Mouse (Mus musculus) MEL (cell line): ENCODE measurements around the gene Cuzd1. TPM values are rescaled to one million over a fixed set of nuclear protein-coding genes. Genes with fewer than 3 reads are reported as not detected.

ENCODE experiments used
- DNase-seq: peaks from one replicate; pipeline ENCODE4 v3.0.0; 2011; ENCODE audit warnings: low read depth, low spot score
- H3K27ac ChIP-seq: 2 replicates; pipeline ENCODE4 v1.5.1; 2012; ENCODE audit warnings: low read depth, mild to moderate bottlenecking, control low read depth, low read length, moderate library complexity; ENCODE audit not compliant: control insufficient read depth
- H3K27me3 ChIP-seq, 2 experiments: fragments of 150-350 bp in 1 of 2; sonication (generic) in 1 of 2; 2 replicates each; pipeline ENCODE4 v1.6.1; 2012; ENCODE audit warnings: low read length in 2 of 2, mild to moderate bottlenecking in 2 of 2, improper control_type of control experiment in 1 of 2, moderate library complexity in 1 of 2; ENCODE audit not compliant: insufficient read depth in 2 of 2, control insufficient read depth in 1 of 2
- H3K36me3 ChIP-seq, 2 experiments: 2 replicates each; pipeline ENCODE4 v1.6.1; 2012 to 2014; ENCODE audit warnings: low read length in 2 of 2, improper control_type of control experiment in 1 of 2, inconsistent platforms in 1 of 2, mild to moderate bottlenecking in 1 of 2; ENCODE audit not compliant: insufficient read depth in 2 of 2, control insufficient read depth in 1 of 2
- H3K4me1 ChIP-seq, 2 experiments: fragments of 150-350 bp in 1 of 2; sonication (generic) in 1 of 2; 2 replicates each; pipeline ENCODE4 v1.6.1; 2012; ENCODE audit warnings: low read length in 2 of 2, improper control_type of control experiment in 1 of 2, mild to moderate bottlenecking in 1 of 2; ENCODE audit not compliant: insufficient read depth in 2 of 2, control insufficient read depth in 1 of 2
- H3K4me3 ChIP-seq, 2 experiments: fragments of 150-350 bp in 1 of 2; sonication (generic) in 1 of 2; 2 replicates each; pipeline ENCODE4 v1.5.1; 2012; ENCODE audit warnings: low read depth in 2 of 2, low read length in 2 of 2, mild to moderate bottlenecking in 2 of 2, moderate library complexity in 2 of 2, control low read depth in 1 of 2, improper control_type of control experiment in 1 of 2; ENCODE audit not compliant: control insufficient read depth in 1 of 2, insufficient read depth in 1 of 2
- H3K79me2 ChIP-seq: 2 replicates; pipeline ENCODE4 v1.6.1; 2012; ENCODE audit warnings: mild to moderate bottlenecking, low read length, moderate library complexity; ENCODE audit not compliant: control insufficient read depth, poor library complexity, insufficient read depth
- H3K9ac ChIP-seq: 2 replicates; pipeline ENCODE4 v1.6.1; 2012; ENCODE audit warnings: low read depth, mild to moderate bottlenecking, control low read depth, low read length, moderate library complexity; ENCODE audit not compliant: control insufficient read depth, poor library complexity, severe bottlenecking
- H3K9me3 ChIP-seq: fragments of 150-350 bp; sonication (generic); replicated peaks from 2 replicates; pipeline ENCODE4 v1.6.1; 2012; ENCODE audit warnings: mild to moderate bottlenecking, low read length, improper control_type of control experiment, moderate library complexity; ENCODE audit not compliant: insufficient read depth
- CHD1 ChIP-seq: IDR thresholded peaks from 2 replicates; pipeline ENCODE4 v1.6.1; 2012; ENCODE audit warnings: low read depth, mild to moderate bottlenecking, inconsistent platforms, low read length, improper control_type of control experiment
- CTCF ChIP-seq, 3 experiments: IDR thresholded peaks in 2 of 3; conservative IDR thresholded peaks in 1 of 3; 2 replicates each; pipeline ENCODE4 v1.5.1; 2011 to 2012; ENCODE audit warnings: low read length in 3 of 3, low read depth in 2 of 3, mild to moderate bottlenecking in 2 of 3, improper control_type of control experiment in 1 of 3, inconsistent platforms in 1 of 3, mixed read lengths in 1 of 3, moderate library complexity in 1 of 3; ENCODE audit not compliant: control insufficient read depth in 1 of 3, insufficient read depth in 1 of 3, poor library complexity in 1 of 3, severe bottlenecking in 1 of 3
- E2F4 ChIP-seq: IDR thresholded peaks from 2 replicates; pipeline ENCODE4 v1.6.1; 2011; ENCODE audit warnings: low read depth, low read length, improper control_type of control experiment, borderline replicate concordance
- EP300 ChIP-seq, 2 experiments: IDR thresholded peaks; 2 replicates each; pipeline ENCODE4 v1.6.1; 2011; ENCODE audit warnings: improper control_type of control experiment in 2 of 2, low read length in 2 of 2, low read depth in 1 of 2, mild to moderate bottlenecking in 1 of 2
- GABPA ChIP-seq: IDR thresholded peaks from 2 replicates; pipeline ENCODE4 v1.6.1; 2012; ENCODE audit warnings: low read depth, mild to moderate bottlenecking, inconsistent platforms, low read length, improper control_type of control experiment, moderate library complexity
- GATA1 ChIP-seq: IDR thresholded peaks from 2 replicates; pipeline ENCODE4 v1.6.1; 2011; ENCODE audit warnings: low read depth, low read length, improper control_type of control experiment
- JUND ChIP-seq: IDR thresholded peaks from 2 replicates; pipeline ENCODE4 v1.6.1; 2011; ENCODE audit warnings: low read depth, mild to moderate bottlenecking, improper control_type of control experiment, low read length
- KAT2A ChIP-seq: conservative IDR thresholded peaks from 2 replicates; pipeline ENCODE4 v1.6.1; 2012; ENCODE audit warnings: low read depth, low read length, improper control_type of control experiment, inconsistent platforms
- MAX ChIP-seq: IDR thresholded peaks from 2 replicates; pipeline ENCODE4 v1.6.1; 2011; ENCODE audit warnings: low read length, improper control_type of control experiment
- MAZ ChIP-seq: IDR thresholded peaks from 2 replicates; pipeline ENCODE4 v1.6.1; 2012; ENCODE audit warnings: low read depth, mild to moderate bottlenecking, inconsistent platforms, low read length, improper control_type of control experiment
- MEF2A ChIP-seq: IDR thresholded peaks from 2 replicates; pipeline ENCODE4 v1.6.1; 2014; ENCODE audit warnings: low read depth, mild to moderate bottlenecking, inconsistent platforms, low read length, improper control_type of control experiment; ENCODE audit not compliant: poor library complexity, insufficient replicate concordance, severe bottlenecking; ENCODE audit errors: extremely low read depth
- MXI1 ChIP-seq: IDR thresholded peaks from 2 replicates; pipeline ENCODE4 v1.6.1; 2011; ENCODE audit warnings: mild to moderate bottlenecking, low read depth, low read length, improper control_type of control experiment
- MYB ChIP-seq: IDR thresholded peaks from 2 replicates; pipeline ENCODE4 v1.6.1; 2011; ENCODE audit warnings: mild to moderate bottlenecking, low read depth, low read length, improper control_type of control experiment
- MYC ChIP-seq: IDR thresholded peaks from 2 replicates; pipeline ENCODE4 v1.6.1; 2011; ENCODE audit warnings: low read depth, mild to moderate bottlenecking, low read length, improper control_type of control experiment, moderate library complexity
- NELFE ChIP-seq: IDR thresholded peaks from 2 replicates; pipeline ENCODE4 v1.6.1; 2011; ENCODE audit warnings: low read depth, low read length, improper control_type of control experiment
- NRF1 ChIP-seq: IDR thresholded peaks from 2 replicates; pipeline ENCODE4 v1.6.1; 2014; ENCODE audit warnings: low read depth, mild to moderate bottlenecking, inconsistent platforms, low read length, improper control_type of control experiment, moderate library complexity; ENCODE audit not compliant: poor library complexity, insufficient read depth, severe bottlenecking
- POLR2AphosphoS5 ChIP-seq: IDR thresholded peaks from 2 replicates; pipeline ENCODE4 v1.6.1; 2012; ENCODE audit warnings: low read depth, borderline replicate concordance, mild to moderate bottlenecking, inconsistent platforms, low read length, moderate library complexity, mixed read lengths
- RAD21 ChIP-seq: IDR thresholded peaks from 2 replicates; pipeline ENCODE4 v1.6.1; 2011; ENCODE audit warnings: mild to moderate bottlenecking, low read depth, low read length, improper control_type of control experiment
- SIN3A ChIP-seq: IDR thresholded peaks from 2 replicates; pipeline ENCODE4 v1.6.1; 2012; ENCODE audit warnings: low read length, improper control_type of control experiment, inconsistent platforms
- SMC3 ChIP-seq: IDR thresholded peaks from 2 replicates; pipeline ENCODE4 v1.6.1; 2011; ENCODE audit warnings: low read depth, low read length, improper control_type of control experiment
- UBTF ChIP-seq: IDR thresholded peaks from 2 replicates; pipeline ENCODE4 v1.6.1; 2012; ENCODE audit warnings: low read depth, mild to moderate bottlenecking, inconsistent platforms, low read length, improper control_type of control experiment, moderate library complexity, borderline replicate concordance; ENCODE audit not compliant: insufficient read depth
- USF2 ChIP-seq, 2 experiments: IDR thresholded peaks; 2 replicates each; pipeline ENCODE4 v1.6.1; 2011 to 2012; ENCODE audit warnings: improper control_type of control experiment in 2 of 2, low read length in 2 of 2, borderline replicate concordance in 1 of 2, inconsistent platforms in 1 of 2, low read depth in 1 of 2, mild to moderate bottlenecking in 1 of 2; ENCODE audit not compliant: insufficient read depth in 1 of 2
- ZC3H11A ChIP-seq: IDR thresholded peaks from 2 replicates; pipeline ENCODE4 v1.6.1; 2012; ENCODE audit warnings: low read depth, mild to moderate bottlenecking, inconsistent platforms, low read length, improper control_type of control experiment
- ZKSCAN1 ChIP-seq: IDR thresholded peaks from 2 replicates; pipeline ENCODE4 v1.6.1; 2012; ENCODE audit warnings: low read depth, mild to moderate bottlenecking, inconsistent platforms, low read length, improper control_type of control experiment, moderate library complexity
- ZNF384 ChIP-seq: IDR thresholded peaks from 2 replicates; pipeline ENCODE4 v1.6.1; 2012; ENCODE audit warnings: low read depth, mild to moderate bottlenecking, inconsistent platforms, low read length, improper control_type of control experiment
- polyA plus RNA-seq, 2 experiments: library from polyadenylated mRNA; stranded (reverse) in 1 of 2; unstranded in 1 of 2; fragments of >175 nt in 1 of 2; fragments of >200 nt in 1 of 2; gene quantifications; 2 replicates each; pipeline versions ENCODE4 v1.2.1 to v1.2.4; 2012; ENCODE audit warnings: low replicate concordance in 2 of 2, low read depth in 1 of 2; ENCODE audit not compliant: insufficient read length in 2 of 2, insufficient read depth in 1 of 2, missing spikeins in 1 of 2
- total RNA-seq: library from RNA; depleted of rRNA; stranded (reverse); fragments of 300-350 nt; gene quantifications from 2 replicates; pipeline ENCODE4 v1.2.3, GENCODE M21; 2012; rRNA removed

Cuzd1 gene
- not detected in 2 replicates for total RNA-seq
- not detected for polyA plus RNA-seq

GRCm38 (mm10) chr7:131322192-131322591 lies at the start of gene Cuzd1:
Gene Cuzd1 (minus strand): TSS chr7:131322292.
- no peaks in the 10 kb centered on the region for H3K36me3 ChIP-seq
- no peak for TF ChIP-seq MAX
- no peak for TF ChIP-seq EP300 (IDR thresholded peaks at IDR 0.05; ENCODE audit: low read depth in 1 of 2, low read length in 2 of 2)
- no peak for TF ChIP-seq SIN3A
- no peak for TF ChIP-seq GABPA
- TF ChIP-seq USF2 (IDR thresholded peaks at IDR 0.05; ENCODE audit: borderline replicate concordance in 1 of 2, insufficient read depth in 1 of 2, low read depth in 1 of 2, low read length in 2 of 2), result no peak
- TF ChIP-seq JUND, result no peak
- TF ChIP-seq SMC3, result no peak
- TF ChIP-seq CTCF (IDR thresholded peaks at IDR 0.05 in 2 of 3, conservative IDR thresholded peaks at IDR 0.05 in 1 of 3; ENCODE audit: control insufficient read depth in 1 of 3, insufficient read depth in 1 of 3, low read depth in 2 of 3, low read length in 3 of 3, poor library complexity in 1 of 3, severe bottlenecking in 1 of 3), result no peak
- TF ChIP-seq MAZ, result no peak
- TF ChIP-seq ZC3H11A, result no peak
- TF ChIP-seq MYC, result no peak
- TF ChIP-seq UBTF, result no peak
- TF ChIP-seq RAD21, result no peak
- no peaks in the 10 kb centered on the region for H3K79me2 ChIP-seq
- H3K9ac ChIP-seq, result no peak within 1 kb of the TSS
- no peaks in the 10 kb centered on the region for H3K9me3 ChIP-seq
- H3K4me3 ChIP-seq, result no peak within 1 kb of the TSS
- no peaks in the 10 kb centered on the region for H3K27me3 ChIP-seq
- H3K4me1 ChIP-seq, result no peaks in the 10 kb centered on the region
- H3K27ac ChIP-seq, result no peak within 1 kb of the TSS
- DNase-seq, result no peak

- peak overlapping the region; percentile 81 to 87 for H3K4me3 ChIP-seq
- peaks cover 2 to 16% of the 10 kb centered on the region in 2 experiments; a peak in 3 of 4 replicates for H3K4me1 ChIP-seq
- peak overlapping the region; percentile 88 for H3K9ac ChIP-seq
- H3K9me3 ChIP-seq, result no peaks in the 10 kb centered on the region
- H3K27me3 ChIP-seq, result no peaks in the 10 kb centered on the region
- H3K36me3 ChIP-seq, result peaks cover 0 to 15% of the 10 kb centered on the region in 2 experiments; a peak in 2 of 4 replicates
- no peak for DNase-seq
- H3K27ac ChIP-seq, result peak overlapping the region; percentile 71
- H3K79me2 ChIP-seq, result peaks cover 1% of the 10 kb centered on the region; the same call in 1 of the 2 replicates
- no peak for TF ChIP-seq RAD21
- TF ChIP-seq POLR2AphosphoS5, result no peak
- TF ChIP-seq JUND, result no peak
- 0 out of 2 replicates have a peak, but pooled peaks have one; percentile 34 for TF ChIP-seq MYC
- TF ChIP-seq KAT2A, result no peak
- TF ChIP-seq GATA1, result peak; percentile 39; the same call in 1 of the 2 replicates
- no peak for TF ChIP-seq NELFE
- TF ChIP-seq MEF2A, result no peak
- no peak for TF ChIP-seq NRF1
- TF ChIP-seq CHD1, result no peak
- TF ChIP-seq GABPA, result no peak
- TF ChIP-seq USF2 (IDR thresholded peaks at IDR 0.05; ENCODE audit: borderline replicate concordance in 1 of 2, insufficient read depth in 1 of 2, low read depth in 1 of 2, low read length in 2 of 2), result no peak
- TF ChIP-seq MXI1, result peak; percentile 13; the same call in 1 of the 2 replicates
- TF ChIP-seq MYB, result no peak
- TF ChIP-seq ZNF384, result peak; percentile 60; the same call in 1 of the 2 replicates
- no peak for TF ChIP-seq E2F4
- TF ChIP-seq ZKSCAN1, result no peak
- no peak for TF ChIP-seq CTCF (IDR thresholded peaks at IDR 0.05 in 2 of 3, conservative IDR thresholded peaks at IDR 0.05 in 1 of 3; ENCODE audit: control insufficient read depth in 1 of 3, insufficient read depth in 1 of 3, low read depth in 2 of 3, low read length in 3 of 3, poor library complexity in 1 of 3, severe bottlenecking in 1 of 3)
Observed at GRCm38 (mm10) chr7:131371470-131371860, 49.4 kb upstream of the Cuzd1 start.
